33 mouse cellular contexts compared by ENCODE assay signal in the genomic region with DNA sequence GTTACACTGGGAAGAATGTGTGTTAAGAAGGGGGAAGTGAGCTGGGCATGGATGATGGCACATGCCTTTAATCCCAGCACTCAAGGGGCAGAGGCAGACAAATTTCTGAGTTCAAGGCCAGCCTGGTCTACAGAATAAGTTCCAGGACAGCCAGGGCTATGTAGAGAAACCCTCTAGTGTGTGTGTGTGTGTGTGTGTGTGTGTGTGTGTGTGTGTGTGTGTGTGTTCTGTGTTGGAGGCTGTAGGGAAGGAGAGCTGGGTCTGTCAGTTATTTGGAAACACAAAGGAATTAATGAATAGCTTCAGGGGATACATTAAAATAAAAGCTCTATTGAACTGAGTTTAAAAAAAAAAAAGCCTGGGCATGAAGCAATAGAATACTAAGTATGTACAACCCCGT. TPM values are rescaled to one million over a fixed set of nuclear protein-coding genes. Genes with fewer than 3 reads are reported as not detected.
"Had no signal": no experiment of that assay in that cellular context is flagged by ENCODE, and none has a peak within 500 bp of the region (broad histone marks: within the 10 kb centered on the region; RNA-seq: fewer than 3 reads in every experiment).

No protein-coding gene starts in this region.

- H3K9ac ChIP-seq: heart, embryonic 12.5 days; hindbrain, embryonic 15.5 days; intestine, embryonic 15.5 days; limb, embryonic 12.5 days; liver, embryonic 15.5 days; liver, postnatal 0 days had no signal

- H3K27ac ChIP-seq: heart, adult 2 months; hindbrain, embryonic 15.5 days; intestine, embryonic 15.5 days; layer of hippocampus, adult 2 months; left cerebral cortex, adult 2 months; limb, embryonic 10.5 days; limb, embryonic 12.5 days; liver, embryonic 13.5 days; liver, embryonic 15.5 days had no signal

- H3K4me1 ChIP-seq: heart, embryonic 12.5 days; intestine, embryonic 15.5 days had no signal

- H3K4me3 ChIP-seq: heart, adult 2 months; heart, embryonic 12.5 days; hindbrain, embryonic 10.5 days; hindbrain, embryonic 15.5 days; intestine, embryonic 15.5 days; layer of hippocampus, adult 2 months; left cerebral cortex, adult 2 months; limb, embryonic 10.5 days; limb, embryonic 12.5 days; liver, embryonic 13.5 days; liver, embryonic 15.5 days had no signal

- H3K36me3 ChIP-seq: heart, embryonic 12.5 days; hindbrain, embryonic 10.5 days; hindbrain, embryonic 15.5 days; intestine, embryonic 15.5 days; limb, embryonic 10.5 days; limb, embryonic 12.5 days; liver, embryonic 13.5 days; liver, embryonic 15.5 days had no signal

- H3K9me3 ChIP-seq: heart, embryonic 12.5 days; hindbrain, embryonic 10.5 days; hindbrain, embryonic 15.5 days; intestine, embryonic 15.5 days; limb, embryonic 10.5 days; limb, embryonic 12.5 days; liver, embryonic 13.5 days; liver, embryonic 15.5 days had no signal

- ATAC-seq: inflammation-experienced regulatory T-cells, adult 6 months; intestine, embryonic 15.5 days; intestine, postnatal 0 days; liver, postnatal 0 days had no signal

- DNase-seq: gastrocnemius, postnatal 25 days; heart, adult 2 months; heart, postnatal 10 days; heart, postnatal 4 days; kidney, adult 18-20 months; kidney, adult 8-10 months; kidney, postnatal 10 days; kidney, postnatal 25 days; kidney, postnatal 4 days; liver; liver, embryonic 13.5 days; liver, postnatal 0 days had no signal

- H3K27me3 ChIP-seq: hindbrain, embryonic 15.5 days; intestine, embryonic 15.5 days; limb, embryonic 12.5 days had no signal

- H3K4me2 ChIP-seq: heart, embryonic 12.5 days; hindbrain, embryonic 15.5 days; intestine, embryonic 15.5 days; limb, embryonic 12.5 days; liver, embryonic 11.5 days; liver, embryonic 13.5 days; liver, embryonic 15.5 days had no signal

RNA-seq across cellular contexts. Expression of a gene that starts 20.3 kb away (rescaled TPM):
- total RNA-seq: granulocyte monocyte progenitor cell, adult 5-6 weeks had no signal

RNA-seq across cellular contexts. Expression of a gene that starts 37.6 kb away (rescaled TPM):
- total RNA-seq: granulocyte monocyte progenitor cell, adult 5-6 weeks had no signal
- polyA plus RNA-seq: inflammation-experienced regulatory T-cells, adult 6 months; kidney, embryonic 14.5 days; limb, embryonic 10.5 days had no signal

RNA-seq across cellular contexts. Expression of a gene that starts 37.7 kb away (rescaled TPM):
- total RNA-seq: gastrocnemius, postnatal 25 days; gastrocnemius, postnatal 4 days; granulocyte monocyte progenitor cell, adult 5-6 weeks; heart, postnatal 4 days; layer of hippocampus, adult 2 months; layer of hippocampus, postnatal 10 days; layer of hippocampus, postnatal 25 days; left cerebral cortex, adult 2 months; left cerebral cortex, postnatal 14 days; left cerebral cortex, postnatal 36 days had no signal
- polyA plus RNA-seq: heart, embryonic 12.5 days; heart, embryonic 14.5 days; hindbrain, embryonic 15.5 days; inflammation-experienced regulatory T-cells, adult 6 months; intestine, embryonic 15.5 days; kidney, embryonic 14.5 days; kidney, embryonic 16.5 days; limb, embryonic 10.5 days; limb, embryonic 12.5 days; liver, embryonic 11.5 days; liver, embryonic 13.5 days; liver, embryonic 15.5 days; liver, postnatal 0 days had no signal
